In genomic region chr2:20520636-20521595, GRCm38 (mm10) we compare ENCODE assay signal across 8 mouse cellular contexts.
DNase-seq lines count a peak whose midpoint lies in the region; ATAC-seq lines count a peak whose summit lies in the region.

No protein-coding gene starts in this region.

- H3K4me2 ChIP-seq in forebrain, embryonic 11.5 days (ENCODE audit: low read depth, low read length, severe bottlenecking): peak overlapping the region; percentile 81
- peak overlapping the region; percentile 83 for H3K4me2 ChIP-seq in limb, embryonic 13.5 days (replicated peaks)
- peak overlapping the region; percentile 91 for H3K4me2 ChIP-seq in neural tube, embryonic 12.5 days (replicated peaks)

- peak overlapping the region; percentile 51 for H3K4me3 ChIP-seq in forebrain, embryonic 11.5 days (ENCODE audit: low read depth, low read length)
- peak overlapping the region; percentile 57 for H3K4me3 ChIP-seq in limb, embryonic 13.5 days
- H3K4me3 ChIP-seq in neural tube, embryonic 12.5 days: peak overlapping the region; percentile 45

- WGBS in forebrain, embryonic 11.5 days: 22% methylated on average over 23 of the region's 23 CpGs
- WGBS in limb, embryonic 13.5 days: 35% methylated on average over 23 of the region's 23 CpGs
- 31% methylated on average over 23 of the region's 23 CpGs for WGBS in neural tube, embryonic 12.5 days

- ATAC-seq in forebrain, embryonic 11.5 days (replicated peaks; ENCODE audit: low FRiP score): peak; percentile 57
- ATAC-seq in limb, embryonic 13.5 days (ENCODE audit: low FRiP score, low read depth): peak; percentile 63
- peak; percentile 55; the same call in 1 of the 2 replicates for ATAC-seq in neural tube, embryonic 12.5 days (ENCODE audit: low FRiP score, low read depth)

- no peaks in the 10 kb centered on the region for H3K9me3 ChIP-seq in forebrain, embryonic 11.5 days (ENCODE audit: control insufficient read depth, low read length)
- H3K9me3 ChIP-seq in limb, embryonic 13.5 days: no peaks in the 10 kb centered on the region
- no peaks in the 10 kb centered on the region for H3K9me3 ChIP-seq in neural tube, embryonic 12.5 days

- H3K27me3 ChIP-seq in forebrain, embryonic 11.5 days (ENCODE audit: control insufficient read depth, insufficient read depth, low read length): no peaks in the 10 kb centered on the region
- no peaks in the 10 kb centered on the region for H3K27me3 ChIP-seq in limb, embryonic 13.5 days
- no peaks in the 10 kb centered on the region for H3K27me3 ChIP-seq in neural tube, embryonic 12.5 days (replicated peaks)

- H3K9ac ChIP-seq in forebrain, embryonic 11.5 days (ENCODE audit: low read length): peak overlapping the region; percentile 79
- H3K9ac ChIP-seq in limb, embryonic 13.5 days: peak overlapping the region; percentile 73
- 0 out of 2 replicates have a peak overlapping the region, but pooled peaks have one; percentile 56 for H3K9ac ChIP-seq in neural tube, embryonic 12.5 days

- intact Hi-C loops in heart, postnatal 36 days (cut with DNase I): loop anchor here (2.0 kb wide), 2 partner anchors 96 to 152 kb away; no protein-coding TSS in a partner anchor

- no peak overlapping the region for H3K27ac ChIP-seq in forebrain, embryonic 11.5 days (ENCODE audit: low read depth, low read length)
- peak overlapping the region; percentile 76; the same call in 1 of the 2 replicates for H3K27ac ChIP-seq in limb, embryonic 13.5 days
- no peak overlapping the region for H3K27ac ChIP-seq in neural tube, embryonic 12.5 days

- DNase-seq in right cerebral cortex, adult 2 months (ENCODE audit: low spot score in 2 of 2): peak; percentile 37 to 49
- no peak for DNase-seq in right cerebral cortex, postnatal 4 days
- DNase-seq in forebrain, embryonic 11.5 days (ENCODE audit: low spot score): peak; percentile 63
- DNase-seq in heart, postnatal 36 days: peak; percentile 41 to 52
- no peak for DNase-seq in spleen, postnatal 4 days (ENCODE audit: low spot score in 2 of 2)
- no peak for DNase-seq in cerebellum, postnatal 14 days

- no peaks in the 10 kb centered on the region for H3K36me3 ChIP-seq in forebrain, embryonic 11.5 days (ENCODE audit: control insufficient read depth, insufficient read depth, low read length)
- H3K36me3 ChIP-seq in limb, embryonic 13.5 days: no peaks in the 10 kb centered on the region
- no peaks in the 10 kb centered on the region for H3K36me3 ChIP-seq in neural tube, embryonic 12.5 days

- peaks cover 5% of the 10 kb centered on the region; the same call in 1 of the 2 replicates for H3K4me1 ChIP-seq in forebrain, embryonic 11.5 days (replicated peaks; ENCODE audit: control insufficient read depth, insufficient read depth, low read length)
- H3K4me1 ChIP-seq in limb, embryonic 13.5 days: peaks cover 20% of the 10 kb centered on the region
- peaks cover 17% of the 10 kb centered on the region for H3K4me1 ChIP-seq in neural tube, embryonic 12.5 days

Comparison
In these comparisons a context has a peak if more than half of its experiments do, and no peak if none do; other contexts are left out.
1. DNase-seq: peak in right cerebral cortex, adult 2 months (2 of 2), forebrain, embryonic 11.5 days (single experiment) and heart, postnatal 36 days (2 of 2); none in right cerebral cortex, postnatal 4 days (single experiment), spleen, postnatal 4 days (0 of 2) and cerebellum, postnatal 14 days (0 of 2).
2. Peak in every context shown above with its lines, with median percentiles within 50 percentile points of each other: ATAC-seq, H3K4me2 ChIP-seq, H3K4me3 ChIP-seq and H3K9ac ChIP-seq.